14 mouse cellular contexts compared by ENCODE assay signal in genomic region chr7:75472316-75473195, GRCm38 (mm10). TPM values are rescaled to one million over a fixed set of nuclear protein-coding genes. Genes with fewer than 3 reads are reported as not detected.
A peak's percentile ranks its signal among the peaks of the same experiment; 100 is the strongest.
DNase-seq lines count a peak whose midpoint lies in the region; ATAC-seq and TF ChIP-seq lines count a peak whose summit lies in the region.
"Had no signal": no experiment of that assay in that cellular context is flagged by ENCODE, and none has a peak within 500 bp of the region (broad histone marks: within the 10 kb centered on the region; RNA-seq: fewer than 3 reads in every experiment).

No protein-coding gene starts in this region.

- H3K9ac ChIP-seq in lung, embryonic 15.5 days, result no peak overlapping the region
- no peak overlapping the region for H3K9ac ChIP-seq in stomach, postnatal 0 days (ENCODE audit: low read length)
- H3K9ac ChIP-seq: forebrain, embryonic 12.5 days; midbrain, embryonic 15.5 days; stomach, embryonic 15.5 days had no signal

- no peak for TF ChIP-seq POLR2A in kidney, adult 2 months (IDR thresholded peaks at IDR 0.05; ENCODE audit: low read depth, low read length)

- no peak for TF ChIP-seq EP300 in stomach, postnatal 0 days (optimal IDR thresholded peaks at IDR 0.05)

- no peak for ATAC-seq in lung, embryonic 15.5 days (ENCODE audit: borderline replicate concordance, extremely low read depth, low FRiP score, low TSS enrichment)
- peak; percentile 63; the same call in 1 of the 2 replicates for ATAC-seq in neutrophil, adult 5-6 weeks (ENCODE audit: extremely low read depth, insufficient number of reproducible peaks, low FRiP score, poor library complexity, severe bottlenecking)
- ATAC-seq in stomach, postnatal 0 days (ENCODE audit: low FRiP score, low TSS enrichment), result no peak
- ATAC-seq: midbrain, embryonic 15.5 days had no signal

- no peak overlapping the region for H3K4me2 ChIP-seq in lung, embryonic 15.5 days
- H3K4me2 ChIP-seq in stomach, postnatal 0 days (replicated peaks; ENCODE audit: low read depth), result no peak overlapping the region
- H3K4me2 ChIP-seq: forebrain, embryonic 12.5 days; midbrain, embryonic 15.5 days; stomach, embryonic 15.5 days had no signal

- peak overlapping the region; percentile 89 for H3K27ac ChIP-seq in kidney, adult 2 months (ENCODE audit: insufficient read depth, low read depth, low read length)
- peak overlapping the region; percentile 44; the same call in 1 of the 2 replicates for H3K27ac ChIP-seq in lung, embryonic 15.5 days
- H3K27ac ChIP-seq in stomach, postnatal 0 days (replicated peaks), result no peak overlapping the region
- H3K27ac ChIP-seq: forebrain, embryonic 12.5 days; midbrain, embryonic 15.5 days; stomach, embryonic 15.5 days had no signal

- no peaks in the 10 kb centered on the region for H3K27me3 ChIP-seq in kidney, adult 2 months (replicated peaks; ENCODE audit: control insufficient read depth, insufficient read depth, low read length)
- no peaks in the 10 kb centered on the region for H3K27me3 ChIP-seq in lung, embryonic 15.5 days
- H3K27me3 ChIP-seq in stomach, postnatal 0 days (ENCODE audit: control insufficient read depth, insufficient read depth, low read length), result no peaks in the 10 kb centered on the region
- H3K27me3 ChIP-seq: forebrain, embryonic 12.5 days; midbrain, embryonic 15.5 days; stomach, embryonic 15.5 days had no signal

- 60% methylated on average over 7 of the region's 7 CpGs for WGBS in kidney, adult 2 months
- 44% methylated on average over 7 of the region's 7 CpGs for WGBS in lung, embryonic 15.5 days
- WGBS in stomach, postnatal 0 days, result 59% methylated on average over 7 of the region's 7 CpGs

- no peak overlapping the region for H3K4me3 ChIP-seq in kidney, adult 2 months (ENCODE audit: insufficient read depth, low read depth, low read length)
- no peak overlapping the region for H3K4me3 ChIP-seq in lung, embryonic 15.5 days
- H3K4me3 ChIP-seq in stomach, postnatal 0 days (ENCODE audit: low read depth, low read length), result no peak overlapping the region
- H3K4me3 ChIP-seq: forebrain, embryonic 12.5 days; midbrain, embryonic 15.5 days; stomach, embryonic 15.5 days had no signal

- H3K4me1 ChIP-seq in kidney, adult 2 months (ENCODE audit: control insufficient read depth, insufficient read depth, low read length), result peaks cover 48% of the 10 kb centered on the region
- H3K4me1 ChIP-seq in lung, embryonic 15.5 days, result peaks cover 48% of the 10 kb centered on the region
- peaks cover 5% of the 10 kb centered on the region; the same call in 1 of the 2 replicates for H3K4me1 ChIP-seq in stomach, postnatal 0 days (replicated peaks; ENCODE audit: control insufficient read depth, insufficient read depth)
- H3K4me1 ChIP-seq: midbrain, embryonic 15.5 days; stomach, embryonic 15.5 days had no signal

- no peaks in the 10 kb centered on the region for H3K9me3 ChIP-seq in lung, embryonic 15.5 days
- no peaks in the 10 kb centered on the region for H3K9me3 ChIP-seq in stomach, postnatal 0 days (ENCODE audit: control insufficient read depth, low read length)
- H3K9me3 ChIP-seq: forebrain, embryonic 12.5 days; midbrain, embryonic 15.5 days; stomach, embryonic 15.5 days had no signal

- no peak for TF ChIP-seq CTCF in kidney, adult 2 months (conservative IDR thresholded peaks at IDR 0.05; ENCODE audit: insufficient read depth, insufficient read length, low read depth, low read length)
- TF ChIP-seq CTCF in stomach, postnatal 0 days (IDR thresholded peaks at IDR 0.05; ENCODE audit: low read depth), result no peak

- H3K36me3 ChIP-seq in kidney, adult 2 months (ENCODE audit: control insufficient read depth, insufficient read depth, low read length), result no peaks in the 10 kb centered on the region
- no peaks in the 10 kb centered on the region for H3K36me3 ChIP-seq in lung, embryonic 15.5 days
- no peaks in the 10 kb centered on the region; the same call in 1 of the 2 replicates for H3K36me3 ChIP-seq in stomach, postnatal 0 days (ENCODE audit: control insufficient read depth, insufficient read depth, low read length)
- H3K36me3 ChIP-seq: forebrain, embryonic 12.5 days; midbrain, embryonic 15.5 days; stomach, embryonic 15.5 days had no signal

- peak; percentile 55 for DNase-seq in kidney, adult 2 months
- no peak for DNase-seq in kidney, postnatal 10 days
- no peak for DNase-seq in lung, adult 18-20 months
- peak; percentile 22 for DNase-seq in brain, adult 2 months (ENCODE audit: low read depth, low spot score)
- no peak for DNase-seq in spleen, postnatal 4 days (ENCODE audit: low spot score in 2 of 2)
- DNase-seq in stomach, postnatal 0 days (ENCODE audit: low spot score), result no peak
- DNase-seq: adrenal gland, postnatal 14 days; cerebellum, postnatal 14 days; gastrocnemius, postnatal 14 days had no signal

RNA-seq across cellular contexts. Expression of gene Akap13, which starts 17.2 kb away (rescaled TPM):
- polyA plus RNA-seq in kidney, adult 2 months (2012; rRNA removed), result 12.0 and 13.2 TPM in 2 replicates
- 31.2 and 39.0 TPM in 2 replicates for polyA plus RNA-seq in lung, embryonic 15.5 days (2015; fragmentation: Nextera tagmentation; extraction: Ambion mirVana)
- 895 and 935 TPM in 2 replicates for total RNA-seq in neutrophil, adult 5-6 weeks (2017)
- polyA plus RNA-seq in stomach, postnatal 0 days (2015; fragmentation: Nextera tagmentation; extraction: Ambion mirVana), result 15.2 and 18.8 TPM in 2 replicates

Comparison
In these comparisons a context has a peak if more than half of its experiments do, and no peak if none do; other contexts are left out.
1. DNase-seq: peak in kidney, adult 2 months (single experiment) and brain, adult 2 months (single experiment); none in kidney, postnatal 10 days (single experiment), lung, adult 18-20 months (0 of 2), spleen, postnatal 4 days (0 of 2) and stomach, postnatal 0 days (single experiment).